Comparison of ENCODE assay signal across 25 mouse cellular contexts in the genomic region with DNA sequence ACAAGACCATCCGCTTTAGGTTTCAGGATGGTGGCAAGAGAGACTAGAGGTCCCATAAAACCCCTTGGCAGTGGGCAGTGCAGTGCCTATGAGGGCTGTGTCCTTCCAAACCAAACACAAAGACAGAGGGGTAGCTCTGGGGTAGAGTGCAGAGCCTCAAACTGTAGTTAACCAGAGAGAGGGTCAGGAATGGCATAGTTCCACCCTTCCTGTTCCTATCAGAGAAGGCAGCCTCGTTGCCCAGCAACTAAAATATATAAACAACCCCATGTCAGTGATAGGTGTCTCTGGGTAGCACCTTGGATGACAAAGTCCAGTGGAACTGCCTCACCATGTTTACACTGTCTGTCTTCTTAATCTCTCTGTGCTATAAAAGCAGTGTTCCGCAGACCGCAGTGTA. TPM values are rescaled to one million over a fixed set of nuclear protein-coding genes. Genes with fewer than 3 reads are reported as not detected.
DNase-seq lines count a peak whose midpoint lies in the region; ATAC-seq lines count a peak whose summit lies in the region.
"Had no signal": no experiment of that assay in that cellular context is flagged by ENCODE, and none has a peak within 500 bp of the region (broad histone marks: within the 10 kb centered on the region; RNA-seq: fewer than 3 reads in every experiment).

No protein-coding gene starts in this region.

- intact Hi-C loops in heart, postnatal 25 days (cut with DNase I) = no loop called here

- peaks cover 44% of the 10 kb centered on the region for H3K4me1 ChIP-seq in heart, embryonic 15.5 days (replicated peaks)
- peaks cover 12% of the 10 kb centered on the region for H3K4me1 ChIP-seq in intestine, embryonic 16.5 days (ENCODE audit: control insufficient read depth, insufficient read depth, low read length)
- peaks cover 10% of the 10 kb centered on the region; the same call in 1 of the 2 replicates for H3K4me1 ChIP-seq in stomach, embryonic 15.5 days
- H3K4me1 ChIP-seq in hindbrain, embryonic 14.5 days (replicated peaks; ENCODE audit: control insufficient read depth, insufficient read depth, low read length) = no peaks in the 10 kb centered on the region

- WGBS in heart, embryonic 15.5 days = 42% methylated on average over 4 of the region's 4 CpGs
- 35% methylated on average over 4 of the region's 4 CpGs for WGBS in intestine, embryonic 16.5 days
- 38% methylated on average over 4 of the region's 4 CpGs for WGBS in stomach, embryonic 15.5 days
- 88% methylated on average over 4 of the region's 4 CpGs for WGBS in hindbrain, embryonic 14.5 days

- no peak overlapping the region for H3K9ac ChIP-seq in heart, embryonic 15.5 days
- no peak overlapping the region for H3K9ac ChIP-seq in intestine, embryonic 16.5 days (ENCODE audit: low read depth, low read length)
- no peak overlapping the region for H3K9ac ChIP-seq in stomach, embryonic 15.5 days
- no peak overlapping the region for H3K9ac ChIP-seq in hindbrain, embryonic 14.5 days
- H3K9ac ChIP-seq: embryonic facial prominence, embryonic 15.5 days; forebrain, embryonic 12.5 days; forebrain, postnatal 0 days; hindbrain, embryonic 15.5 days; limb, embryonic 12.5 days; midbrain, embryonic 12.5 days; neural tube, embryonic 13.5 days had no signal

- H3K9me3 ChIP-seq in heart, embryonic 15.5 days (replicated peaks) = no peaks in the 10 kb centered on the region
- no peaks in the 10 kb centered on the region for H3K9me3 ChIP-seq in intestine, embryonic 16.5 days (ENCODE audit: control insufficient read depth, low read length)
- H3K9me3 ChIP-seq in stomach, embryonic 15.5 days = no peaks in the 10 kb centered on the region
- no peaks in the 10 kb centered on the region for H3K9me3 ChIP-seq in hindbrain, embryonic 14.5 days (ENCODE audit: control insufficient read depth, low read length)
- H3K9me3 ChIP-seq: embryonic facial prominence, embryonic 10.5 days; embryonic facial prominence, embryonic 15.5 days; forebrain, embryonic 12.5 days; hindbrain, embryonic 15.5 days; limb, embryonic 12.5 days; midbrain, embryonic 12.5 days; neural tube, embryonic 13.5 days had no signal

- ATAC-seq in heart, embryonic 15.5 days (replicated peaks; ENCODE audit: insufficient number of reproducible peaks, insufficient read depth, low FRiP score, low read depth) = no peak
- peak; percentile 91 for ATAC-seq in intestine, embryonic 16.5 days
- peak; percentile 29; the same call in 1 of the 2 replicates for ATAC-seq in stomach, embryonic 15.5 days (ENCODE audit: insufficient read depth, low FRiP score, low read depth)
- no peak for ATAC-seq in hindbrain, embryonic 14.5 days (ENCODE audit: low FRiP score)
- ATAC-seq: forebrain, postnatal 0 days; inflammation-experienced regulatory T-cells, adult 6 months had no signal

- no peaks in the 10 kb centered on the region for H3K27me3 ChIP-seq in heart, embryonic 15.5 days
- no peaks in the 10 kb centered on the region for H3K27me3 ChIP-seq in intestine, embryonic 16.5 days (replicated peaks; ENCODE audit: control insufficient read depth, insufficient read depth, low read length)
- no peaks in the 10 kb centered on the region for H3K27me3 ChIP-seq in stomach, embryonic 15.5 days (replicated peaks)
- no peaks in the 10 kb centered on the region for H3K27me3 ChIP-seq in hindbrain, embryonic 14.5 days (ENCODE audit: control insufficient read depth, insufficient read depth, low read length)
- H3K27me3 ChIP-seq: CH12.LX; embryonic facial prominence, embryonic 15.5 days; forebrain, embryonic 12.5 days; hindbrain, embryonic 15.5 days; limb, embryonic 12.5 days; neural tube, embryonic 13.5 days had no signal

- H3K4me3 ChIP-seq in heart, embryonic 15.5 days = no peak overlapping the region
- H3K4me3 ChIP-seq in intestine, embryonic 16.5 days (ENCODE audit: low read length) = no peak overlapping the region
- no peak overlapping the region for H3K4me3 ChIP-seq in stomach, embryonic 15.5 days (replicated peaks)
- no peak overlapping the region for H3K4me3 ChIP-seq in hindbrain, embryonic 14.5 days (replicated peaks; ENCODE audit: low read length)
- H3K4me3 ChIP-seq: embryonic facial prominence, embryonic 10.5 days; embryonic facial prominence, embryonic 15.5 days; forebrain, embryonic 12.5 days; hindbrain, embryonic 15.5 days; limb, embryonic 12.5 days; midbrain, embryonic 12.5 days; neural tube, embryonic 13.5 days had no signal

- 0 out of 2 replicates have a peak overlapping the region, but pooled peaks have one; percentile 32 for H3K27ac ChIP-seq in heart, embryonic 15.5 days
- H3K27ac ChIP-seq in intestine, embryonic 16.5 days (ENCODE audit: low read length) = 0 out of 2 replicates have a peak overlapping the region, but pooled peaks have one; percentile 62
- H3K27ac ChIP-seq in stomach, embryonic 15.5 days = no peak overlapping the region
- H3K27ac ChIP-seq in hindbrain, embryonic 14.5 days = no peak overlapping the region
- H3K27ac ChIP-seq: embryonic facial prominence, embryonic 10.5 days; embryonic facial prominence, embryonic 15.5 days; forebrain, embryonic 12.5 days; hindbrain, embryonic 15.5 days; limb, embryonic 12.5 days; midbrain, embryonic 12.5 days; neural tube, embryonic 13.5 days had no signal

- H3K4me2 ChIP-seq in heart, embryonic 15.5 days = no peak overlapping the region
- H3K4me2 ChIP-seq in intestine, embryonic 16.5 days (ENCODE audit: low read depth, low read length) = 0 out of 2 replicates have a peak overlapping the region, but pooled peaks have one; percentile 4
- H3K4me2 ChIP-seq in stomach, embryonic 15.5 days = no peak overlapping the region
- H3K4me2 ChIP-seq in hindbrain, embryonic 14.5 days (replicated peaks) = no peak overlapping the region
- H3K4me2 ChIP-seq: embryonic facial prominence, embryonic 15.5 days; forebrain, embryonic 12.5 days; hindbrain, embryonic 15.5 days; limb, embryonic 12.5 days; midbrain, embryonic 12.5 days; neural tube, embryonic 13.5 days had no signal

- peak; percentile 69 for DNase-seq in heart, adult 11 months
- DNase-seq in heart, postnatal 25 days (ENCODE audit: low spot score) = no peak
- DNase-seq in heart, adult 18-20 months = no peak
- no peak for DNase-seq in hindbrain, embryonic 14.5 days (ENCODE audit: low spot score)
- DNase-seq in T-cell, adult 2 months (ENCODE audit: low spot score) = no peak
- DNase-seq: adrenal gland, adult 8-10 months; cerebellum, adult 2 months; cerebellum, postnatal 25 days; forebrain, postnatal 0 days; kidney, adult 9 months; kidney, postnatal 14 days; lung, postnatal 36 days; thymus, postnatal 4 days had no signal

- H3K36me3 ChIP-seq in heart, embryonic 15.5 days = no peaks in the 10 kb centered on the region
- no peaks in the 10 kb centered on the region for H3K36me3 ChIP-seq in intestine, embryonic 16.5 days (ENCODE audit: control insufficient read depth, insufficient read depth, low read length)
- H3K36me3 ChIP-seq in stomach, embryonic 15.5 days = no peaks in the 10 kb centered on the region
- no peaks in the 10 kb centered on the region for H3K36me3 ChIP-seq in hindbrain, embryonic 14.5 days (replicated peaks; ENCODE audit: control insufficient read depth, insufficient read depth)
- H3K36me3 ChIP-seq: embryonic facial prominence, embryonic 10.5 days; embryonic facial prominence, embryonic 15.5 days; forebrain, embryonic 12.5 days; hindbrain, embryonic 15.5 days; limb, embryonic 12.5 days; midbrain, embryonic 12.5 days; neural tube, embryonic 13.5 days had no signal

RNA-seq across cellular contexts. Expression of a gene that starts 40.9 kb away (rescaled TPM):
- total RNA-seq in heart, postnatal 25 days (2021) = under 1 TPM; 0.22 to 0.70 TPM
- polyA plus RNA-seq in heart, embryonic 15.5 days (2015; fragmentation: Nextera tagmentation; extraction: Ambion mirVana) = 0.62 and 0.75 TPM in 2 replicates
- under 1 TPM; 0.25 to 0.64 TPM for total RNA-seq in heart, adult 18-20 months (2021)
- polyA plus RNA-seq in intestine, embryonic 16.5 days (2015; fragmentation: Nextera tagmentation; extraction: Ambion mirVana) = 0.98 and 1.8 TPM in 2 replicates
- 4.3 TPM in 2 replicates for polyA plus RNA-seq in stomach, embryonic 15.5 days (2015; fragmentation: Nextera tagmentation; extraction: Ambion mirVana)
- 0.55 and 0.97 TPM in 2 replicates for polyA plus RNA-seq in hindbrain, embryonic 14.5 days (2014; fragmentation: Nextera tagmentation; extraction: Ambion mirVana)
- polyA plus RNA-seq: forebrain, embryonic 12.5 days; neural tube, embryonic 13.5 days had no signal

Comparison
In these comparisons a context has a peak if more than half of its experiments do, and no peak if none do; other contexts are left out.
1. ATAC-seq: peak in intestine, embryonic 16.5 days (single experiment) and stomach, embryonic 15.5 days (single experiment); none in heart, embryonic 15.5 days (single experiment) and hindbrain, embryonic 14.5 days (single experiment).
2. H3K27ac ChIP-seq: peak in heart, embryonic 15.5 days (single experiment) and intestine, embryonic 16.5 days (single experiment); none in stomach, embryonic 15.5 days (single experiment) and hindbrain, embryonic 14.5 days (single experiment).